ENCODE assay signal across 8 mouse cellular contexts in the genomic region with DNA sequence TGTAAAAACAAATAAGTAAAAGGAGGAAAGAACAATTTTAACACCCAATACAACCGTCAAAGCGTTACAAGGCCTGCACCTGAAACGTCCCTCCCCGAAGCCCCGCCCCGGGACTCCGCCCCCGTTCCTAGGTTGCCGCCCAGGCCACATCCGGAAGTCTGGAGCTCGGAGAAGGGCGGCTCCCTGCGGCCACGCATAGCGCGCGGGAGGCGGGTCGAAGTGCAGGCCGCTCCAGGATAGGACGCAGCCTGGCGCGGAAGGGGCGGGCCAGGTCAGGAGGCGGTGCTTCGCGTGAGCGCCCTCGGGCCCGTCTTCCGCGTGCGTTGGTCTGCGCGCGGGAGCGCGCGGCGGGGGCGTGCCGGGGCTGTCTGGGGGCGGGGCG. TPM values are rescaled to one million over a fixed set of nuclear protein-coding genes. Genes with fewer than 3 reads are reported as not detected.
A peak's percentile ranks its signal among the peaks of the same experiment; 100 is the strongest.
DNase-seq lines count a peak whose midpoint lies in the region; ATAC-seq and TF ChIP-seq lines count a peak whose summit lies in the region.

No protein-coding gene starts in this region.

- no peaks in the 10 kb centered on the region for H3K36me3 ChIP-seq in hindbrain, embryonic 13.5 days

- H3K9ac ChIP-seq in hindbrain, embryonic 13.5 days, result peak overlapping the region; percentile 98

- POLR2A ChIA-PET in Patski (lab: Charles Lee), result interaction anchor here (0.9 to 1.1 kb wide), 2 partner anchors 81 to 177 kb away, joined by 3 read pairs; a partner anchor contains a TSS

- H3K27ac ChIP-seq in hindbrain, embryonic 13.5 days, result peak overlapping the region; percentile 95

- ATAC-seq in Patski, result peak; percentile 100
- ATAC-seq in hindbrain, embryonic 13.5 days (ENCODE audit: low FRiP score), result peak; percentile 99

- H3K4me3 ChIP-seq in hindbrain, embryonic 13.5 days, result peak overlapping the region; percentile 96

- CTCF ChIA-PET in Patski (lab: Charles Lee), result interaction anchor here (0.7 to 1.7 kb wide), 3 partner anchors 11 to 71 kb away, joined by 3 to 7 read pairs (median 4); no protein-coding TSS in a partner anchor

- no peak for TF ChIP-seq CTCF in Patski (IDR thresholded peaks at IDR 0.05)

- peaks cover 39% of the 10 kb centered on the region for H3K4me1 ChIP-seq in hindbrain, embryonic 13.5 days (replicated peaks)

- peak overlapping the region; percentile 60 for H3K4me2 ChIP-seq in hindbrain, embryonic 13.5 days

- DNase-seq in Patski (ENCODE audit: low read depth, low spot score), result peak; percentile 64
- peak; percentile 97 to 98 for DNase-seq in cerebellum, postnatal 14 days
- DNase-seq in frontal cortex, postnatal 14 days (ENCODE audit: low spot score in 2 of 2), result peak; percentile 95 to 96
- peak; percentile 82 to 92 for DNase-seq in layer of hippocampus, postnatal 25 days (ENCODE audit: extremely low spot score in 1 of 2, low spot score in 1 of 2)
- peak; percentile 98 for DNase-seq in lung, postnatal 25 days (ENCODE audit: low spot score)
- peak; percentile 97 for DNase-seq in retina, embryonic 14.5 days (ENCODE audit: low spot score)
- peak; percentile 99 for DNase-seq in thymus, postnatal 4 days

- WGBS in hindbrain, embryonic 13.5 days, result under 1% methylated on average over 27 of the region's 44 CpGs

- no peaks in the 10 kb centered on the region for H3K9me3 ChIP-seq in hindbrain, embryonic 13.5 days

- in situ Hi-C loops in Patski (cut with MboI; ENCODE audit: low pct_unique_long_range_greater_than_20kb), result no loop called here

- H3K27me3 ChIP-seq in Patski, result no peaks in the 10 kb centered on the region
- H3K27me3 ChIP-seq in hindbrain, embryonic 13.5 days, result no peaks in the 10 kb centered on the region

RNA-seq across cellular contexts. Expression of a gene that starts 0.2 kb away (rescaled TPM):
- 27.2 TPM for polyA plus RNA-seq in Patski (2021)
- 56.1 and 58.7 TPM in 2 replicates for polyA plus RNA-seq in hindbrain, embryonic 13.5 days (2015; fragmentation: Nextera tagmentation; extraction: Ambion mirVana)
- 10 to 100 TPM; 46.4 to 51.4 TPM for total RNA-seq in layer of hippocampus, postnatal 25 days (2021)

RNA-seq across cellular contexts. Expression of a gene that starts 28.2 kb away (rescaled TPM):
- polyA plus RNA-seq in Patski (2021), result 30.2 TPM
- 7.4 and 7.6 TPM in 2 replicates for polyA plus RNA-seq in hindbrain, embryonic 13.5 days (2015; fragmentation: Nextera tagmentation; extraction: Ambion mirVana)
- 10 to 100 TPM; 39.1 to 44.3 TPM for total RNA-seq in layer of hippocampus, postnatal 25 days (2021)

Comparison
In these comparisons a context has a peak if more than half of its experiments do, and no peak if none do; other contexts are left out.
1. Peak in every context shown above with its lines: DNase-seq, ATAC-seq, H3K4me3 ChIP-seq and H3K27ac ChIP-seq.